Mouse (Mus musculus): Measurements from ENCODE around the gene Rnf31.

- TF ChIP-seq CTCF (IDR thresholded peaks at IDR 0.05; ENCODE audit: borderline replicate concordance, insufficient read depth, low read length) (no peak), POLR2A (IDR thresholded peaks at IDR 0.05; ENCODE audit: low read depth, low read length) (no peak)
Observed at GRCm38 (mm10) chr14:55618486-55619195, 27.1 kb downstream of the Rnf31 start.
